Mouse (Mus musculus) hindbrain, postnatal 0 days (tissue): ENCODE data around the gene Ndufaf2. TPM values are rescaled to one million over a fixed set of nuclear protein-coding genes. Genes with fewer than 3 reads are reported as not detected.

Experiments used
- ATAC-seq: fragments of 200-750 bp; cut with Nextera tagmentation; 2 replicates; pipeline ENCODE4 v1.8.0; 2017; ENCODE audit warnings: mild to moderate bottlenecking, moderate TSS enrichment, moderate library complexity
- DNase-seq: peaks from one replicate; pipeline ENCODE4 v3.0.0-alpha.2; 2015; ENCODE audit warnings: low spot score
- H3K27ac ChIP-seq: fragments of 300-500 bp; sonication (generic); 2 replicates; pipeline ENCODE4 v1.5.1; 2014; ENCODE audit warnings: mild to moderate bottlenecking
- H3K27me3 ChIP-seq: fragments of 300-500 bp; sonication (generic); 2 replicates; pipeline ENCODE4 v1.6.1; 2014; ENCODE audit warnings: low read length, mixed read lengths; ENCODE audit not compliant: insufficient read depth
- H3K36me3 ChIP-seq: fragments of 300-500 bp; sonication (generic); 2 replicates; pipeline ENCODE4 v1.6.1; 2014; ENCODE audit warnings: low read length, mixed read lengths; ENCODE audit not compliant: insufficient read depth
- H3K4me1 ChIP-seq: fragments of 300-500 bp; sonication (generic); 2 replicates; pipeline ENCODE4 v1.6.1; 2014; ENCODE audit warnings: antibody characterized with exemption, low read length, mixed read lengths; ENCODE audit not compliant: insufficient read depth
- H3K4me2 ChIP-seq: fragments of 300-500 bp; sonication (generic); 2 replicates; pipeline ENCODE4 v1.6.1; 2014; ENCODE audit warnings: low read depth, mild to moderate bottlenecking, low read length, moderate library complexity, mixed read lengths
- H3K4me3 ChIP-seq: fragments of 300-500 bp; sonication (generic); 2 replicates; pipeline ENCODE4 v1.5.1; 2014; ENCODE audit warnings: low read length
- H3K9ac ChIP-seq: fragments of 300-500 bp; sonication (generic); replicated peaks from 2 replicates; pipeline ENCODE4 v1.6.1; 2014; ENCODE audit warnings: mild to moderate bottlenecking, low read length, moderate library complexity, mixed read lengths
- H3K9me3 ChIP-seq: fragments of 300-500 bp; sonication (generic); 2 replicates; pipeline ENCODE4 v1.6.1; 2016; ENCODE audit warnings: low read length, mixed read lengths
- CTCF ChIP-seq: IDR thresholded peaks from 2 replicates; pipeline ENCODE4 v1.5.1; 2016; ENCODE audit warnings: antibody characterized with exemption, control low read depth, low read depth
- WGBS: fragments of 180-500 bp; shearing (Covaris S2); extraction: QIAGEN DNeasy Blood & Tissue Kit; methylation state at CpG from one replicate; pipeline ENCODE4 v1.1.7; 2014; 5-methylcytosine and 5-hydroxymethylcytosine counted together
- polyA plus RNA-seq: library from polyadenylated mRNA; unstranded; fragments of >200 nt; fragmentation: Nextera tagmentation; extraction: Ambion mirVana; gene quantifications from 2 replicates; pipeline ENCODE4 v1.2.1, GENCODE M21; 2015
- total RNA-seq: library from RNA; depleted of rRNA; stranded (reverse); fragments of >200 nt; gene quantifications from 2 replicates; pipeline ENCODE4 v1.2.3, GENCODE M21; 2014

The Ndufaf2 gene
- total and polyA plus RNA-seq, 2 experiments from 2014 or later: 8.2 to 74.9 TPM

DNA sequence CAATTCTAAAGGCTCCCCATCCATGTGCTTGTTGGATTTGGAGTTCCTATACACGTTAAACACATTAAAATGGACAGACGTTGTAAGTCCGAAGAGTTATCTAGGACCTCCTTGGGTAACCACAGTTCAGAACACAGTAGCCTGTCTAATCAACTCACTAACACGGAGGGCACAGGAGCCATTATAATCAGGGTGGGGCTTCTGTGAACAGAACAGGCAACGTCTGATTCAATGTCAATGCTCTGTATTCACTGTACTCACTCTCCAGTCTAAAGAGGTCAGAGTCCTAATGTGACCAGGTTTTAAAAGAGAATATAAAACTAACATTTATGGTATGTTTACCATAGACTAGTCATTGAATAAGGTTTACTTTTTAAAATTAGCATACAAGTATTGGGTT is 63.7 kb downstream of the Ndufaf2 start:
- WGBS: 93% methylated on average over 5 of the region's 5 CpGs
- Histone ChIP-seq H3K4me3 (no peak overlapping the region), H3K9me3 (no peaks in the 10 kb centered on the region), H3K36me3 (no peaks in the 10 kb centered on the region), H3K4me2 (no peak overlapping the region), H3K9ac (no peak overlapping the region), H3K27me3 (no peaks in the 10 kb centered on the region), H3K27ac (no peak overlapping the region), H3K4me1 (no peaks in the 10 kb centered on the region)
- ATAC-seq: no peak
- TF ChIP-seq CTCF: no peak
- no peak for DNase-seq

- no peaks in the 10 kb centered on the region for H3K4me1 ChIP-seq
- no peak overlapping the region for H3K4me3 ChIP-seq
- WGBS: 83% methylated on average over 7 of the region's 7 CpGs
- H3K27me3 ChIP-seq: no peaks in the 10 kb centered on the region
- no peaks in the 10 kb centered on the region for H3K9me3 ChIP-seq
- no peak overlapping the region for H3K27ac ChIP-seq
- no peak for DNase-seq
- no peak overlapping the region for H3K9ac ChIP-seq
- H3K36me3 ChIP-seq: no peaks in the 10 kb centered on the region
- no peak for TF ChIP-seq CTCF
- no peak overlapping the region for H3K4me2 ChIP-seq
- no peak for ATAC-seq
These were observed 66.1 kb downstream of the Ndufaf2 start for GRCm38 (mm10) chr13:108092290-108092689.

DNA sequence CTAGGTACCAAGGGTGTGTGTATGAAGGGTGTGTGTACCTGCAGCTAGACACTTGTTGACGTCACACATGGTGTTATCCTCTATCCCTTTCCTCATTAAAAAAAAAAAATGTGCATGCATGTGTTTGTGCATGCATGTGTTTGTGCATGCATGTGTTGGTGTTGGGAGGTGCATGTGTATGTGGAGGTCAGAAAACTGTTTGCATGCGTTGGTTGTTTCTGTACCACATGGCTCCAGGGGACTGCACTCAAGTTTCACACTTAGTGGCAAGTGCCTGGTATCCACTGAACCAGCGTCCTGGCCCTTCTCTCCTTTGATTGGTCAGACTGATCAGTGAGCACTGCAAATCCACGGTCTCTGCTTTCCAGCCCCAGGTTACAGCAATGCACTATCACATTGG is 71.7 kb downstream of the Ndufaf2 start:
- 83% methylated on average over 4 of the region's 4 CpGs for WGBS
- DNase-seq (no peak), ATAC-seq (no peak)
- Histone ChIP-seq H3K36me3 (no peaks in the 10 kb centered on the region), H3K27ac (no peak overlapping the region), H3K4me2 (no peak overlapping the region), H3K4me3 (no peak overlapping the region), H3K9me3 (no peaks in the 10 kb centered on the region), H3K4me1 (no peaks in the 10 kb centered on the region), H3K27me3 (no peaks in the 10 kb centered on the region), H3K9ac (no peak overlapping the region)
- no peak for TF ChIP-seq CTCF

GRCm38 (mm10) chr13:108086036-108086435 is 72.4 kb downstream of the Ndufaf2 start:
- Histone ChIP-seq H3K4me3 (no peak overlapping the region), H3K9me3 (no peaks in the 10 kb centered on the region), H3K4me1 (no peaks in the 10 kb centered on the region), H3K27ac (no peak overlapping the region), H3K4me2 (no peak overlapping the region), H3K27me3 (no peaks in the 10 kb centered on the region), H3K9ac (no peak overlapping the region), H3K36me3 (no peaks in the 10 kb centered on the region)
- no peak for TF ChIP-seq CTCF
- DNase-seq (no peak), ATAC-seq (no peak)
- 84% methylated on average over 5 of the region's 5 CpGs for WGBS

DNA sequence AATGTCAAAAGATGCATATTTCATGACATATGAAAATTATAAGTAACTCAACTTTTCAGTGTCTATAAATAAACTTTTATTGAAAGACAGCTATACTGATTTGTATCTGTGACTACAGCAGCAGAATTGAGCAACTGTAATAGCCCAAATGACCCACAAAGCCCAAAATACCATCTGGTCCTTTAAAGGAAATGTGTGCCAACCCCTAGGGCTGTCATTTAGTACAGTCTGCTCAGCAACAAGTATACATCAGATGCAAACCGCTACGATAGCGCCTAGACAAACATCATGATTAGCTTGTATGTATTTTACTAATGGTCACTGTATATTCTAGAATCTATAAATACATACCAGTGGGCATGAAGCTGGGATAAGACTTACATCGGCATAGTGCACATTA is 74.3 kb downstream of the Ndufaf2 start:
- no peaks in the 10 kb centered on the region for H3K27me3 ChIP-seq

DNA sequence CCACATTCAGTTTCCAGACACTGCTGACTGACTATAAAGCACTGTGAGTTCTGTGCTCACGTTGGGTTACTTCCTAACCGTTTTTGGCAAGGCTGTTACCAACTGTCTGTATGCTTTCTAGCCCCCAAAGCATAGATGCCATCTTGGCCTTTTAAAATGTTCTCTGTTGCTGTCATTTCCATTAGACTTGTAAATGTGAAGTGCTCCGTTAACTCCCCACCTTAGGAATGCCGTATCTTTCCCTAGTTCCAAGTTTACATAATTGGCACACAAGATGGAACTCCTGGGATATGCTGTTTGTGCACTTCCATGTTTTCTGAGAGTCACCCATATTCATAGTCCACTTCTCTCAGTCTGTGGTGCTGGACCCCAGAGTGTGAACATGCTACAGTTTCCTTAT is 80.5 kb downstream of the Ndufaf2 start:
- Histone ChIP-seq H3K36me3 (no peaks in the 10 kb centered on the region), H3K27ac (no peak overlapping the region), H3K9me3 (no peaks in the 10 kb centered on the region), H3K9ac (no peak overlapping the region), H3K4me3 (no peak overlapping the region), H3K4me1 (no peaks in the 10 kb centered on the region), H3K4me2 (no peak overlapping the region), H3K27me3 (no peaks in the 10 kb centered on the region)
- ATAC-seq (no peak), DNase-seq (no peak)
- whole genome bisulfite sequencing: 58% methylated on average over 4 of the region's 4 CpGs
- no peak for TF ChIP-seq CTCF

More for the DNA sequence above, 74.3 kb downstream of the Ndufaf2 start:
- Histone ChIP-seq H3K4me1 (no peaks in the 10 kb centered on the region), H3K4me3 (no peak overlapping the region), H3K27ac (no peak overlapping the region), H3K4me2 (no peak overlapping the region), H3K9ac (no peak overlapping the region), H3K36me3 (no peaks in the 10 kb centered on the region), H3K9me3 (no peaks in the 10 kb centered on the region)
- DNase-seq (peak; percentile 15), ATAC-seq (no peak)
- TF ChIP-seq CTCF: no peak
- 82% methylated on average over 4 of the region's 4 CpGs for WGBS

GRCm38 (mm10) chr13:108077476-108077875 is 80.9 kb downstream of the Ndufaf2 start:
- no peaks in the 10 kb centered on the region for H3K9me3 ChIP-seq
- no peak for TF ChIP-seq CTCF
- ATAC-seq (no peak), DNase-seq (peak; percentile 10)
- no peak overlapping the region for H3K27ac ChIP-seq
- H3K9ac ChIP-seq: no peak overlapping the region
- WGBS: 72% methylated on average over 6 of the region's 6 CpGs
- H3K36me3 ChIP-seq: no peaks in the 10 kb centered on the region
- no peak overlapping the region for H3K4me3 ChIP-seq
- no peak overlapping the region for H3K4me2 ChIP-seq
- no peaks in the 10 kb centered on the region for H3K27me3 ChIP-seq
- H3K4me1 ChIP-seq: no peaks in the 10 kb centered on the region

- no peak overlapping the region for H3K4me2 ChIP-seq
- 96% methylated on average over 10 of the region's 10 CpGs for WGBS
- no peak overlapping the region for H3K9ac ChIP-seq
- ATAC-seq: no peak
- no peak overlapping the region for H3K27ac ChIP-seq
- H3K36me3 ChIP-seq: no peaks in the 10 kb centered on the region
- H3K9me3 ChIP-seq: no peaks in the 10 kb centered on the region
- no peaks in the 10 kb centered on the region for H3K4me1 ChIP-seq
- no peak overlapping the region for H3K4me3 ChIP-seq
- no peak for TF ChIP-seq CTCF
- no peaks in the 10 kb centered on the region for H3K27me3 ChIP-seq
- no peak for DNase-seq
These were observed 88.3 kb downstream of the Ndufaf2 start for GRCm38 (mm10) chr13:108070171-108070570.
